Mouse (Mus musculus) embryonic facial prominence, embryonic 14.5 days (tissue): ENCODE results near the gene Rabl3. TPM values are rescaled to one million over a fixed set of nuclear protein-coding genes. Genes with fewer than 3 reads are reported as not detected.

Source experiments
- ATAC-seq: fragments of 200-750 bp; cut with Nextera tagmentation; 2 replicates; pipeline ENCODE4 v1.8.0; 2017; ENCODE audit warnings: low read depth, moderate number of reproducible peaks, moderate TSS enrichment
- DNase-seq: peaks from one replicate; pipeline ENCODE4 v3.0.0-alpha.2; 2015; ENCODE audit warnings: low spot score
- H3K27ac ChIP-seq: fragments of 300-500 bp; sonication (generic); replicated peaks from 2 replicates; pipeline ENCODE4 v1.5.1; 2014; ENCODE audit warnings: low read depth, mild to moderate bottlenecking, low read length, moderate library complexity
- H3K27me3 ChIP-seq: fragments of 300-500 bp; sonication (generic); replicated peaks from 2 replicates; pipeline ENCODE4 v1.6.1; 2014; ENCODE audit warnings: low read length; ENCODE audit not compliant: control insufficient read depth, insufficient read depth
- H3K36me3 ChIP-seq: fragments of 300-500 bp; sonication (generic); 2 replicates; pipeline ENCODE4 v1.6.1; 2014; ENCODE audit warnings: low read length, mixed read lengths; ENCODE audit not compliant: control insufficient read depth, insufficient read depth
- H3K4me1 ChIP-seq: fragments of 300-500 bp; sonication (generic); 2 replicates; pipeline ENCODE4 v1.6.1; 2014; ENCODE audit warnings: antibody characterized with exemption, low read length; ENCODE audit not compliant: control insufficient read depth, insufficient read depth
- H3K4me2 ChIP-seq: fragments of 300-500 bp; sonication (generic); 2 replicates; pipeline ENCODE4 v1.6.1; 2014; ENCODE audit warnings: low read depth, mild to moderate bottlenecking, low read length, moderate library complexity, mixed read lengths
- H3K4me3 ChIP-seq: fragments of 300-500 bp; sonication (generic); 2 replicates; pipeline ENCODE4 v1.5.1; 2014; ENCODE audit warnings: low read depth, mild to moderate bottlenecking, low read length
- H3K9ac ChIP-seq: fragments of 300-500 bp; sonication (generic); 2 replicates; pipeline ENCODE4 v1.6.1; 2014; ENCODE audit warnings: low read depth, mild to moderate bottlenecking, low read length, moderate library complexity, mixed read lengths
- H3K9me3 ChIP-seq: fragments of 300-500 bp; sonication (generic); 2 replicates; pipeline ENCODE4 v1.6.1; 2016; ENCODE audit warnings: low read length; ENCODE audit not compliant: control insufficient read depth
- WGBS: fragments of 180-500 bp; shearing (Covaris S2); extraction: QIAGEN DNeasy Blood & Tissue Kit; methylation state at CpG from one replicate; pipeline ENCODE4 v1.1.7; 2014; 5-methylcytosine and 5-hydroxymethylcytosine counted together
- polyA plus RNA-seq: library from polyadenylated mRNA; unstranded; fragments of >200 nt; fragmentation: Nextera tagmentation; extraction: Ambion mirVana; gene quantifications from 2 replicates; pipeline ENCODE4 v1.2.1, GENCODE M21; 2014

The Rabl3 gene
- polyA plus RNA-seq, 1 experiment from 2014 or later, result 21.0 TPM

GRCm38 (mm10) chr16:37517596-37518211 is 22.0 kb upstream of the Rabl3 start:
- DNase-seq (no peak), ATAC-seq (no peak)
- Histone ChIP-seq H3K27me3 (no peaks in the 10 kb centered on the region), H3K4me3 (no peak overlapping the region), H3K27ac (no peak overlapping the region), H3K9me3 (no peaks in the 10 kb centered on the region), H3K4me2 (no peak overlapping the region), H3K36me3 (peaks cover 51% of the 10 kb centered on the region), H3K4me1 (no peaks in the 10 kb centered on the region), H3K9ac (no peak overlapping the region)
- 90% methylated on average over 4 of the region's 4 CpGs for WGBS

GRCm38 (mm10) chr16:37518662-37519061 is 21.0 kb upstream of the Rabl3 start:
- H3K9ac ChIP-seq, result no peak overlapping the region
- 89% methylated on average over 2 of the region's 2 CpGs for WGBS
- ATAC-seq, result no peak
- no peaks in the 10 kb centered on the region for H3K27me3 ChIP-seq
- H3K4me3 ChIP-seq, result no peak overlapping the region
- DNase-seq, result no peak
- H3K4me2 ChIP-seq, result no peak overlapping the region
- no peaks in the 10 kb centered on the region for H3K4me1 ChIP-seq
- H3K27ac ChIP-seq, result no peak overlapping the region
- peaks cover 4% of the 10 kb centered on the region; the same call in 1 of the 2 replicates for H3K9me3 ChIP-seq
- peaks cover 59% of the 10 kb centered on the region for H3K36me3 ChIP-seq

- no peak overlapping the region for H3K27ac ChIP-seq
- no peak overlapping the region for H3K4me3 ChIP-seq
- WGBS, result 90% methylated on average over 1 of the region's 1 CpGs
- H3K9ac ChIP-seq, result no peak overlapping the region
- H3K4me2 ChIP-seq, result no peak overlapping the region
- peaks cover 8% of the 10 kb centered on the region; the same call in 1 of the 2 replicates for H3K9me3 ChIP-seq
- DNase-seq (no peak), ATAC-seq (no peak)
- H3K4me1 ChIP-seq, result no peaks in the 10 kb centered on the region
- H3K36me3 ChIP-seq, result peaks cover 67% of the 10 kb centered on the region
- H3K27me3 ChIP-seq, result no peaks in the 10 kb centered on the region
Observed at GRCm38 (mm10) chr16:37519721-37520120, 20.0 kb upstream of the Rabl3 start.

- Histone ChIP-seq H3K27me3 (no peaks in the 10 kb centered on the region), H3K9me3 (peaks cover 8% of the 10 kb centered on the region; the same call in 1 of the 2 replicates), H3K36me3 (peaks cover 62% of the 10 kb centered on the region), H3K9ac (no peak overlapping the region), H3K27ac (no peak overlapping the region), H3K4me3 (no peak overlapping the region), H3K4me2 (no peak overlapping the region), H3K4me1 (no peaks in the 10 kb centered on the region)
- no peak for DNase-seq
- 93% methylated on average over 2 of the region's 2 CpGs for WGBS
- ATAC-seq, result no peak
Observed at GRCm38 (mm10) chr16:37520190-37521040, 19.3 kb upstream of the Rabl3 start.

- Histone ChIP-seq H3K36me3 (peaks cover 61% of the 10 kb centered on the region), H3K9me3 (peaks cover 8% of the 10 kb centered on the region; the same call in 1 of the 2 replicates), H3K27ac (no peak overlapping the region), H3K4me1 (no peaks in the 10 kb centered on the region), H3K4me3 (no peak overlapping the region), H3K4me2 (no peak overlapping the region), H3K27me3 (no peaks in the 10 kb centered on the region), H3K9ac (no peak overlapping the region)
- DNase-seq (no peak), ATAC-seq (no peak)
- 87% methylated on average over 7 of the region's 7 CpGs for WGBS
Observed at GRCm38 (mm10) chr16:37522100-37522697, 17.5 kb upstream of the Rabl3 start.

GRCm38 (mm10) chr16:37525121-37525520 is 14.6 kb upstream of the Rabl3 start:
- Histone ChIP-seq H3K4me2 (no peak overlapping the region), H3K9me3 (peaks cover 8% of the 10 kb centered on the region; the same call in 1 of the 2 replicates), H3K9ac (no peak overlapping the region), H3K27ac (no peak overlapping the region), H3K4me3 (no peak overlapping the region), H3K36me3 (peaks cover 53% of the 10 kb centered on the region), H3K4me1 (no peaks in the 10 kb centered on the region), H3K27me3 (no peaks in the 10 kb centered on the region)
- no peak for DNase-seq
- no peak for ATAC-seq
- WGBS, result 86% methylated on average over 2 of the region's 2 CpGs

- Histone ChIP-seq H3K36me3 (peaks cover 43% of the 10 kb centered on the region), H3K9me3 (peaks cover 8% of the 10 kb centered on the region; the same call in 1 of the 2 replicates), H3K4me2 (no peak overlapping the region), H3K4me1 (no peaks in the 10 kb centered on the region), H3K9ac (no peak overlapping the region), H3K27me3 (no peaks in the 10 kb centered on the region), H3K4me3 (no peak overlapping the region), H3K27ac (no peak overlapping the region)
- DNase-seq (no peak), ATAC-seq (no peak)
- WGBS, result 96% methylated on average over 3 of the region's 3 CpGs
Observed at GRCm38 (mm10) chr16:37526688-37527223, 12.9 kb upstream of the Rabl3 start.

- no peaks in the 10 kb centered on the region for H3K4me1 ChIP-seq
- peaks cover 32% of the 10 kb centered on the region for H3K36me3 ChIP-seq
- no peak overlapping the region for H3K4me2 ChIP-seq
- H3K27ac ChIP-seq, result no peak overlapping the region
- no peak overlapping the region for H3K9ac ChIP-seq
- ATAC-seq, result no peak
- no peak for DNase-seq
- WGBS, result 76% methylated on average over 6 of the region's 6 CpGs
- no peaks in the 10 kb centered on the region for H3K27me3 ChIP-seq
- H3K4me3 ChIP-seq, result no peak overlapping the region
- H3K9me3 ChIP-seq, result no peaks in the 10 kb centered on the region
Observed at GRCm38 (mm10) chr16:37530170-37530569, 9.5 kb upstream of the Rabl3 start.
